Mouse (Mus musculus): ENCODE data around the gene Ankra2. TPM values are rescaled to one million over a fixed set of nuclear protein-coding genes. Genes with fewer than 3 reads are reported as not detected.

Ankra2 gene
- polyA plus RNA-seq, 1 experiment from 2014 or later = 25.3 TPM

DNA sequence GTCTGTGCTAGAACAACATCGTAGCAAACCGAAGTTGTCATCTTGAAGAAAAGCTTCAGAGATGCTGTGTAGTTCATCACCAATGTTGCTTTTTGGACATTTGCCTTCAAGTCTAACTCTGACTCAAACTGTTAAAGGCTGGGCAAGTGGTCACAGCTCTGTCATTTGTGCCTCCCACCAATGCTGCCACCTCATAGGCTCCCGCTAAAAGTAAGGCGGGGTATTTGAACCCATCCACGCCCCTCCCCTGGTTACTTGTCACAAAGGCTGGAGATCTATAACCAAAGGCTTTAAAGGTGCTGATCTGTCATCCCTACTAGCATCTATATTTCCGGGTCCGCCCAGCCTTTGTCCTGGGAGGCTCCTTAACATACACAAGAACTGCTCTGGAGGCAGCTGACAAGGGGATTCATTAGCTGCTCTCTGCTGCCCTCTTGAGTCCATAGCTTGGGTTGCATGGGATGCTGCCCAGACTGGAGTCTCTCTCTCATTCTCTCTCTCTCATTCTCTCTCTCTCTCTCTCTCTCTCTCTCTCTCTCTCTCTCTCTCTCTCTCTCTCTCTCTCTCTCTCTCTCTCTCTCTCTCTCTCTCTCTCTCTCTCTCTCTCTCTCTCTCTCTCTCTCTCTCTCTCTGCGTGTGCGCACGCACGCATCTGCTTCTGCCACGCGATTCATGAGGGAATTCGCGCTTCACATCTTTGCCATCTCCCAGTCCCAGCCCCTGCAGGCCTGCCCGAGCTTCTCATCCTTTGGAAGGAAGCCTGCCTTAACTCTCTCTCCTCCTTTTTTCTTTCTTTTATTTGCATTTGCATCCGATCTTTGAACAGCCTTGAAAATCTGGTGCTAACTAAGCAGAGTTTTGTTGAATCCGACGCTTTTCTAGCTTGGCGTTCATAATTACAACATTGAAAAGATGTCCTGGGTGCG, 36.2 kb downstream of the Ankra2 start:
- no peak overlapping the region for H3K27ac ChIP-seq
- no peak overlapping the region for H3K4me3 ChIP-seq
- H3K36me3 ChIP-seq = no peaks in the 10 kb centered on the region
- WGBS = 50% methylated on average over 21 of the region's 21 CpGs
- no peaks in the 10 kb centered on the region for H3K9me3 ChIP-seq
- H3K27me3 ChIP-seq = no peaks in the 10 kb centered on the region
- peak overlapping the region; percentile 33; the same call in 1 of the 2 replicates for H3K4me2 ChIP-seq
- no peak overlapping the region for H3K9ac ChIP-seq
- peaks cover 7% of the 10 kb centered on the region; the same call in 1 of the 2 replicates for H3K4me1 ChIP-seq
- ATAC-seq (ENCODE audit: insufficient number of reproducible peaks, low FRiP score, low TSS enrichment, low read depth) = no peak

GRCm38 (mm10) chr13:98305257-98305656, 42.4 kb downstream of the Ankra2 start:
- Histone ChIP-seq H3K27me3 (no peaks in the 10 kb centered on the region), H3K9me3 (no peaks in the 10 kb centered on the region), H3K4me3 (no peak overlapping the region), H3K4me1 (0 out of 2 replicates have a peak, but pooled peaks cover 4% of the 10 kb centered on the region), H3K27ac (no peak overlapping the region), H3K36me3 (peaks cover 20% of the 10 kb centered on the region), H3K4me2 (no peak overlapping the region), H3K9ac (no peak overlapping the region)
- WGBS = 87% methylated on average over 9 of the region's 9 CpGs
- ATAC-seq (ENCODE audit: insufficient number of reproducible peaks, low FRiP score, low TSS enrichment, low read depth) = no peak

GRCm38 (mm10) chr13:98306393-98306792, 43.5 kb downstream of the Ankra2 start:
- H3K4me1 ChIP-seq = 0 out of 2 replicates have a peak, but pooled peaks cover 4% of the 10 kb centered on the region
- no peak overlapping the region for H3K9ac ChIP-seq
- no peak overlapping the region for H3K4me2 ChIP-seq
- no peak overlapping the region for H3K27ac ChIP-seq
- H3K27me3 ChIP-seq = no peaks in the 10 kb centered on the region
- no peak for ATAC-seq (ENCODE audit: insufficient number of reproducible peaks, low FRiP score, low TSS enrichment, low read depth)
- 43% methylated on average over 5 of the region's 5 CpGs for WGBS
- peaks cover 32% of the 10 kb centered on the region for H3K36me3 ChIP-seq
- H3K4me3 ChIP-seq = no peak overlapping the region
- no peaks in the 10 kb centered on the region for H3K9me3 ChIP-seq

DNA sequence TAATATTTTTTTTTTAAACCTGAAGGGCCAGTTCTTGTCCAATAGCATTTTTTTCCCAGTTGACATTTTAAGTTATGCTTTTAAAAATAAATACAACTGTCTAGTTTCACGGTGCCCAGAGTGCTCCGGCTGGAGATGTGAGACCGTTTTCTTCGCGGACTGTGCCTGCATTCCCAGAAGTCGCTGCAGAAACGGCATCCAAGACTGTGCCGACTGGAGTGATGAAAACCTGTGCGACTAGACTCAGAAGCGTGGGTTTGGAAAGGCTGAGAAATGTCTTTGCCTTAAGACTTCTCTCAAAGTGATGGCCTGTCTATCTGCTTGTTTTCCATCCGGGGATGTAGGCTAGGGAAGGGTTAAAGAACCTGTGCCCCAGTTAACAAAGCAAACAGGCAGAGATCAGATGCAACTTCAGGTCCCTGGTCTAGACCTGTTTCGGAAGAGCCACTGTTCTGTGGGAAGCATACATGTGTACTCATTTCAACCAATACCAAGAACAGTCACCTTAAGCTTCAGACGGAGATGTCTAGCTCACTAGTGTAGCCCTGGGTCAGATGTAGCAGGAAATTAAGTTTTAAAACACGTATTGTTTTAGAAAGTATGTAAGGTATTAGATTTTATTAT, 44.1 kb downstream of the Ankra2 start:
- no peak overlapping the region for H3K4me3 ChIP-seq
- no peak overlapping the region for H3K4me2 ChIP-seq
- H3K27me3 ChIP-seq = no peaks in the 10 kb centered on the region
- 39% methylated on average over 14 of the region's 14 CpGs for WGBS
- no peak for ATAC-seq (ENCODE audit: insufficient number of reproducible peaks, low FRiP score, low TSS enrichment, low read depth)
- H3K9ac ChIP-seq = no peak overlapping the region
- H3K27ac ChIP-seq = no peak overlapping the region
- 0 out of 2 replicates have a peak, but pooled peaks cover 4% of the 10 kb centered on the region for H3K4me1 ChIP-seq
- H3K36me3 ChIP-seq = peaks cover 37% of the 10 kb centered on the region
- no peaks in the 10 kb centered on the region for H3K9me3 ChIP-seq

DNA sequence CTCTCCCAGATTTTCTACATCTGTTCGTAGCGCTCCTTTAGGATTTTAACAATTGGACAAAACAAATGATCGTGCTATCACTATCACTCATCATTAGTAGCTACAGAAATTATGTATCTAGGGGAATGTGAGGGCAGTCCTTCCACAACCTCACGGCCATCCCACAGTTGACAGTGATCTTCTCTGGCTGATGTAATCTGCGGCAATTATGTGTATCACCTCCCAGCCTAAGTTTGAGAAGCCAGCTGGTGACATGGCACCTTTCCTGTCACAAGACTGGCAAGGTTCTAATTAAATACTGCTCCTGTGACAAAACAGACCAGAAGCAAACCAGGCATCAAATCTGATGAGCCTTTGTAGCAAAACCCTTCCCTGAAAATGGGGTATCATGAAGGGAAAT, 45.1 kb downstream of the Ankra2 start:
- no peak overlapping the region for H3K4me2 ChIP-seq
- no peaks in the 10 kb centered on the region for H3K27me3 ChIP-seq
- no peak overlapping the region for H3K9ac ChIP-seq

GRCm38 (mm10) chr13:98308724-98309123, 45.9 kb downstream of the Ankra2 start:
- Histone ChIP-seq H3K4me3 (no peak overlapping the region), H3K36me3 (peaks cover 53% of the 10 kb centered on the region), H3K9ac (no peak overlapping the region), H3K27ac (no peak overlapping the region), H3K27me3 (no peaks in the 10 kb centered on the region), H3K4me2 (no peak overlapping the region), H3K4me1 (peaks cover 5% of the 10 kb centered on the region; the same call in 1 of the 2 replicates), H3K9me3 (no peaks in the 10 kb centered on the region)
- WGBS = 41% methylated on average over 4 of the region's 4 CpGs
- no peak for ATAC-seq (ENCODE audit: insufficient number of reproducible peaks, low FRiP score, low TSS enrichment, low read depth)

More for the DNA sequence above, 45.1 kb downstream of the Ankra2 start:
- ATAC-seq (ENCODE audit: insufficient number of reproducible peaks, low FRiP score, low TSS enrichment, low read depth) = no peak
- Histone ChIP-seq H3K9me3 (no peaks in the 10 kb centered on the region), H3K4me1 (0 out of 2 replicates have a peak, but pooled peaks cover 4% of the 10 kb centered on the region), H3K27ac (no peak overlapping the region), H3K4me3 (no peak overlapping the region), H3K36me3 (peaks cover 46% of the 10 kb centered on the region)
- 84% methylated on average over 5 of the region's 5 CpGs for WGBS

GRCm38 (mm10) chr13:98311597-98311996, 48.7 kb downstream of the Ankra2 start:
- Histone ChIP-seq H3K27ac (no peak overlapping the region), H3K4me2 (no peak overlapping the region), H3K9me3 (no peaks in the 10 kb centered on the region), H3K27me3 (no peaks in the 10 kb centered on the region), H3K4me1 (peaks cover 17% of the 10 kb centered on the region), H3K4me3 (no peak overlapping the region), H3K9ac (no peak overlapping the region), H3K36me3 (peaks cover 59% of the 10 kb centered on the region)
- ATAC-seq (ENCODE audit: insufficient number of reproducible peaks, low FRiP score, low TSS enrichment, low read depth) = no peak
- WGBS = 93% methylated on average over 5 of the region's 5 CpGs

GRCm38 (mm10) chr13:98313631-98314030, 50.8 kb downstream of the Ankra2 start:
- peaks cover 50% of the 10 kb centered on the region for H3K36me3 ChIP-seq
- peaks cover 16% of the 10 kb centered on the region for H3K4me1 ChIP-seq
- 76% methylated on average over 7 of the region's 7 CpGs for WGBS

GRCm38 (mm10) chr13:98315124-98315523, 52.2 kb downstream of the Ankra2 start:
- Histone ChIP-seq H3K4me2 (peak overlapping the region; percentile 49), H3K27me3 (no peaks in the 10 kb centered on the region), H3K36me3 (peaks cover 40% of the 10 kb centered on the region), H3K4me1 (peaks cover 16% of the 10 kb centered on the region), H3K27ac (no peak overlapping the region), H3K9ac (0 out of 2 replicates have a peak overlapping the region, but pooled peaks have one; percentile 8), H3K9me3 (no peaks in the 10 kb centered on the region), H3K4me3 (peak overlapping the region; percentile 97; the same call in 1 of the 2 replicates)
- 61% methylated on average over 4 of the region's 4 CpGs for WGBS
- ATAC-seq (ENCODE audit: insufficient number of reproducible peaks, low FRiP score, low TSS enrichment, low read depth) = no peak

More at GRCm38 (mm10) chr13:98313631-98314030, 50.8 kb downstream of the Ankra2 start:
- no peaks in the 10 kb centered on the region for H3K9me3 ChIP-seq
- H3K4me3 ChIP-seq = no peak overlapping the region
- H3K9ac ChIP-seq = no peak overlapping the region
- H3K27me3 ChIP-seq = no peaks in the 10 kb centered on the region
- no peak overlapping the region for H3K27ac ChIP-seq
- no peak for ATAC-seq (ENCODE audit: insufficient number of reproducible peaks, low FRiP score, low TSS enrichment, low read depth)
- no peak overlapping the region for H3K4me2 ChIP-seq

GRCm38 (mm10) chr13:98316140-98316479, 53.2 kb downstream of the Ankra2 start:
- Histone ChIP-seq H3K36me3 (peaks cover 30% of the 10 kb centered on the region), H3K4me2 (peak overlapping the region; percentile 49), H3K9me3 (no peaks in the 10 kb centered on the region), H3K4me3 (peak overlapping the region; percentile 97), H3K27ac (peak overlapping the region; percentile 94), H3K9ac (peak overlapping the region; percentile 95), H3K4me1 (peaks cover 16% of the 10 kb centered on the region), H3K27me3 (no peaks in the 10 kb centered on the region)
- WGBS = under 1% methylated on average over 17 of the region's 17 CpGs
- no peak for ATAC-seq (ENCODE audit: insufficient number of reproducible peaks, low FRiP score, low TSS enrichment, low read depth)

DNA sequence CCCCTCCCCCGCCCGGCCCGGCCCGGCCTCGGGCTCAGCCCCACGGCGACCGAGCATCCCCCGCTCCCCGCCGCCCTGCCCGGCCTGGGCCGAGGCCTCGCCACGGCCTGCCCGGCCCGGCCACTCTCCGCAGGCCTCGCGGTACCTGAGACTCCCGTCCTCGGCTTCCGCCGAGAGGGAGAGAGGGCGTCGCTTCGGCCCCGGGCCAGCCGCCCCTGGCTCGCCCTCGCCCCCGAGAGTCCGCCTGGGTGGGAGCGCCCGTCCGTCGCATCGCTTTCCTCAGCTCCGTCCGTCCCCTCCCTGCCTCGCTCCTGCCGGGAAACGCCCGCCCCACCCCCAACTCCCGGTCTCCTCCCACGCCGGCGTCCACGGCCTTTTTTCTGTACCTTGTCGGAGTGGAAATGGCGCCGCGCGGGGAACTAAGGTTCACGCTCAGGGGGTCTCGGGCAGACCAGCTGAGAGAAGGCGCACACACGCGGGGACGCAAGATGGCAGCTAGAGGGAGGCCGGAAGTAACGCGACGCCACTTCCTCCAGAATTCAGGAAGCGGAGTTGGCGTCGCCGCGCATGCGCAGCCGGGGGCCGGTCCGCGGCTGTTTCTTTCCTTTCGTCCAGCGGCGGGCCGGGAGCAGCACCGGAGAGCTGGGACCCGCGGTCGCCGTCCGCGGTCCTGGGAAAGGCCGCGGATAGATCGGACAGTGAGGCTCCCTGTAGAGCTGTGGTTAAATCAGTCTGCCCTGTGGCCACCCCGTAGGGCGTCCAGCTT, 53.8 kb downstream of the Ankra2 start, which contains the start of gene Btf3:
Gene Btf3 (minus strand): TSS at position 527 of the 766 bp plus-strand sequence.
- WGBS = under 1% methylated on average over 63 of the region's 90 CpGs
- peak; percentile 87 for ATAC-seq (ENCODE audit: insufficient number of reproducible peaks, low FRiP score, low TSS enrichment, low read depth)

More for the DNA sequence above, 53.8 kb downstream of the Ankra2 start, which contains the start of gene Btf3:
- Histone ChIP-seq H3K36me3 (peaks cover 24% of the 10 kb centered on the region), H3K9ac (peak within 1 kb of the TSS; percentile 95), H3K4me2 (peak within 1 kb of the TSS; percentile 49), H3K4me3 (peak within 1 kb of the TSS; percentile 97), H3K9me3 (no peaks in the 10 kb centered on the region), H3K27me3 (no peaks in the 10 kb centered on the region), H3K4me1 (peaks cover 16% of the 10 kb centered on the region), H3K27ac (peak within 1 kb of the TSS; percentile 94)
